Mouse (Mus musculus): ENCODE data around the gene Acbd6. TPM values are rescaled to one million over a fixed set of nuclear protein-coding genes. Genes with fewer than 3 reads are reported as not detected.
A peak's percentile ranks its signal among the peaks of the same experiment; 100 is the strongest.

The Acbd6 gene
- total and polyA plus RNA-seq, 2 experiments, result 14.8 to 71.5 TPM

GRCm38 (mm10) chr1:155704182-155704581, 146.3 kb downstream of the Acbd6 start:
- Histone ChIP-seq H3K27ac (replicated peaks; ENCODE audit: insufficient read depth, low read depth, low read length) (no peak overlapping the region), H3K4me1 (ENCODE audit: control insufficient read depth, insufficient read depth, low read length) (no peaks in the 10 kb centered on the region), H3K36me3 (ENCODE audit: control insufficient read depth, insufficient read depth, low read length) (no peaks in the 10 kb centered on the region), H3K4me3 (ENCODE audit: insufficient read depth, low read depth, low read length) (no peak overlapping the region), H3K27me3 (ENCODE audit: control insufficient read depth, insufficient read depth, low read length) (no peaks in the 10 kb centered on the region), H3K9ac (ENCODE audit: low read depth, low read length) (no peak overlapping the region), H3K79me2 (ENCODE audit: control insufficient read depth, insufficient read depth, low read length) (no peaks in the 10 kb centered on the region)
- no peak for TF ChIP-seq POLR2A (IDR thresholded peaks at IDR 0.05; ENCODE audit: extremely low read depth, insufficient read depth, low read length)
- TF ChIP-seq CTCF (IDR thresholded peaks at IDR 0.05; ENCODE audit: low read depth, low read length), result no peak
- 61% methylated on average over 5 of the region's 5 CpGs for WGBS
- DNase-seq (ENCODE audit: extremely low read depth, low read depth, low spot score), result no peak

DNA sequence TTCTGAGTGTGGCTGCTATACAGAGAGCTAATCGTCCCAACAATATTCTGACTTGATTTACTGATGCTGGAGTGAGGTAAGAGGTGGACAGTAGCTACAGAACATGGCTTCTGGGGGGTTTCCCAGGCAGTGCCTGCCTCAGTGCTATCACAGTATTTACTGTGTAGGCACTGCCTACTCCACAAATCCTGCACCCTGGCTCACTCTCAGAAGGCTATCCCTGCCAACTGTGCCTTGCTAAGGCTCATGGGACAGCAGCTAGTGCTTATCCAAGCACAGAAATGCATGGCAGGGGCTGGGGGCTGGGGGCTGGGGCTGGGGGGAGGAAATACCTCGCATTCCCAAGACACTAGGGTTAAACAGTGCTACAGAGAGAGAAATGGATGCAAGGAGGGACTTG, 155.4 kb downstream of the Acbd6 start:
- Histone ChIP-seq H3K27me3 (ENCODE audit: control insufficient read depth, insufficient read depth, low read length) (no peaks in the 10 kb centered on the region), H3K36me3 (ENCODE audit: control insufficient read depth, insufficient read depth, low read length) (no peaks in the 10 kb centered on the region), H3K27ac (replicated peaks; ENCODE audit: insufficient read depth, low read depth, low read length) (no peak overlapping the region), H3K4me1 (ENCODE audit: control insufficient read depth, insufficient read depth, low read length) (no peaks in the 10 kb centered on the region), H3K4me3 (ENCODE audit: insufficient read depth, low read depth, low read length) (no peak overlapping the region), H3K9ac (ENCODE audit: low read depth, low read length) (no peak overlapping the region), H3K79me2 (ENCODE audit: control insufficient read depth, insufficient read depth, low read length) (no peaks in the 10 kb centered on the region)
- no peak for DNase-seq (ENCODE audit: extremely low read depth, low read depth, low spot score)
- TF ChIP-seq POLR2A (IDR thresholded peaks at IDR 0.05; ENCODE audit: extremely low read depth, insufficient read depth, low read length) (no peak), CTCF (IDR thresholded peaks at IDR 0.05; ENCODE audit: low read depth, low read length) (no peak)
- 43% methylated on average over 2 of the region's 2 CpGs for WGBS

GRCm38 (mm10) chr1:155715366-155715765, 157.4 kb downstream of the Acbd6 start:
- H3K4me1 ChIP-seq (ENCODE audit: control insufficient read depth, insufficient read depth, low read length), result no peaks in the 10 kb centered on the region
- H3K27me3 ChIP-seq (ENCODE audit: control insufficient read depth, insufficient read depth, low read length), result no peaks in the 10 kb centered on the region
- no peak for TF ChIP-seq POLR2A (IDR thresholded peaks at IDR 0.05; ENCODE audit: extremely low read depth, insufficient read depth, low read length)
- TF ChIP-seq CTCF (IDR thresholded peaks at IDR 0.05; ENCODE audit: low read depth, low read length), result no peak

GRCm38 (mm10) chr1:155717301-155717700, 159.4 kb downstream of the Acbd6 start:
- H3K9ac ChIP-seq (ENCODE audit: low read depth, low read length), result no peak overlapping the region
- H3K79me2 ChIP-seq (ENCODE audit: control insufficient read depth, insufficient read depth, low read length), result no peaks in the 10 kb centered on the region
- no peak overlapping the region for H3K27ac ChIP-seq (replicated peaks; ENCODE audit: insufficient read depth, low read depth, low read length)
- no peak for DNase-seq (ENCODE audit: extremely low read depth, low read depth, low spot score)
- H3K36me3 ChIP-seq (ENCODE audit: control insufficient read depth, insufficient read depth, low read length), result no peaks in the 10 kb centered on the region
- TF ChIP-seq POLR2A (IDR thresholded peaks at IDR 0.05; ENCODE audit: extremely low read depth, insufficient read depth, low read length), result no peak
- no peak for TF ChIP-seq CTCF (IDR thresholded peaks at IDR 0.05; ENCODE audit: low read depth, low read length)
- H3K4me1 ChIP-seq (ENCODE audit: control insufficient read depth, insufficient read depth, low read length), result no peaks in the 10 kb centered on the region
- no peaks in the 10 kb centered on the region for H3K27me3 ChIP-seq (ENCODE audit: control insufficient read depth, insufficient read depth, low read length)
- no peak overlapping the region for H3K4me3 ChIP-seq (ENCODE audit: insufficient read depth, low read depth, low read length)
- 91% methylated on average over 12 of the region's 12 CpGs for WGBS

More at GRCm38 (mm10) chr1:155715366-155715765, 157.4 kb downstream of the Acbd6 start:
- no peak for DNase-seq (ENCODE audit: extremely low read depth, low read depth, low spot score)
- no peaks in the 10 kb centered on the region for H3K36me3 ChIP-seq (ENCODE audit: control insufficient read depth, insufficient read depth, low read length)
- H3K27ac ChIP-seq (replicated peaks; ENCODE audit: insufficient read depth, low read depth, low read length), result no peak overlapping the region
- H3K9ac ChIP-seq (ENCODE audit: low read depth, low read length), result no peak overlapping the region
- H3K79me2 ChIP-seq (ENCODE audit: control insufficient read depth, insufficient read depth, low read length), result no peaks in the 10 kb centered on the region
- H3K4me3 ChIP-seq (ENCODE audit: insufficient read depth, low read depth, low read length), result no peak overlapping the region

GRCm38 (mm10) chr1:155718851-155719250, 160.9 kb downstream of the Acbd6 start:
- Histone ChIP-seq H3K9ac (ENCODE audit: low read depth, low read length) (no peak overlapping the region), H3K27me3 (ENCODE audit: control insufficient read depth, insufficient read depth, low read length) (peaks cover 3% of the 10 kb centered on the region; the same call in 1 of the 2 replicates), H3K36me3 (ENCODE audit: control insufficient read depth, insufficient read depth, low read length) (no peaks in the 10 kb centered on the region), H3K4me3 (ENCODE audit: insufficient read depth, low read depth, low read length) (no peak overlapping the region), H3K4me1 (ENCODE audit: control insufficient read depth, insufficient read depth, low read length) (no peaks in the 10 kb centered on the region), H3K27ac (replicated peaks; ENCODE audit: insufficient read depth, low read depth, low read length) (no peak overlapping the region), H3K79me2 (ENCODE audit: control insufficient read depth, insufficient read depth, low read length) (no peaks in the 10 kb centered on the region)
- no peak for DNase-seq (ENCODE audit: extremely low read depth, low read depth, low spot score)
- TF ChIP-seq CTCF (IDR thresholded peaks at IDR 0.05; ENCODE audit: low read depth, low read length), result no peak
- TF ChIP-seq POLR2A (IDR thresholded peaks at IDR 0.05; ENCODE audit: extremely low read depth, insufficient read depth, low read length), result no peak
- WGBS, result 88% methylated on average over 3 of the region's 3 CpGs

DNA sequence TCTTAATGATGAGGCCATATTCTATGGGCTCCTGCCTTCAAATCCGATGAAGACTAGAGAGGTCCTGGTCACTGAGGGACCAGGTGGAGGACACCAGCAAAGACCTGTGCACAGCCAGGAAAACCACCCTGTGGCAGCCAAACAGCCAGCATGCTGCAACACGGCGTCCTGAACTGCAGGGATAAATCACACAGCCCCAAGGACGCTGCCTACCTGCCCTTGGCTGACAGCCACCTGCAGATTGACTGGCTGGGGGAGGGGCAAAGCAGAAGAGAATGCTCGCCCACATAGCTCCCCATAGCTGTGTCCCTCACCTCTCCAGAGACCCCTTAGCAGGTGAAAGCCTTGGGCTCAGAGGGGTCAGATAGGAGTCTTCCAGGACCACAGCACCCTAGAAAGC, 162.1 kb downstream of the Acbd6 start:
- no peak overlapping the region for H3K4me3 ChIP-seq (ENCODE audit: insufficient read depth, low read depth, low read length)

More for the DNA sequence above, 162.1 kb downstream of the Acbd6 start:
- H3K36me3 ChIP-seq (ENCODE audit: control insufficient read depth, insufficient read depth, low read length), result no peaks in the 10 kb centered on the region
- no peak overlapping the region for H3K27ac ChIP-seq (replicated peaks; ENCODE audit: insufficient read depth, low read depth, low read length)
- H3K79me2 ChIP-seq (ENCODE audit: control insufficient read depth, insufficient read depth, low read length), result no peaks in the 10 kb centered on the region
- TF ChIP-seq POLR2A (IDR thresholded peaks at IDR 0.05; ENCODE audit: extremely low read depth, insufficient read depth, low read length) (no peak), CTCF (IDR thresholded peaks at IDR 0.05; ENCODE audit: low read depth, low read length) (no peak)
- peaks cover 5% of the 10 kb centered on the region; the same call in 1 of the 2 replicates for H3K27me3 ChIP-seq (ENCODE audit: control insufficient read depth, insufficient read depth, low read length)
- H3K9ac ChIP-seq (ENCODE audit: low read depth, low read length), result no peak overlapping the region
- WGBS, result 23% methylated on average over 5 of the region's 5 CpGs
- peak; percentile 20 for DNase-seq (ENCODE audit: extremely low read depth, low read depth, low spot score)
- H3K4me1 ChIP-seq (ENCODE audit: control insufficient read depth, insufficient read depth, low read length), result no peaks in the 10 kb centered on the region

All from liver, adult 2 months (tissue).